Mouse (Mus musculus) heart, postnatal 10 days (tissue): ENCODE results near the gene Tubal3. TPM values are rescaled to one million over a fixed set of nuclear protein-coding genes. Genes with fewer than 3 reads are reported as not detected.

ENCODE experiments used
- DNase-seq, 2 experiments: peaks; one replicate each; pipeline ENCODE4 v3.0.0; 2021
- intact Hi-C: fragments of 180-260 bp; cut with DNase I; formaldehyde crosslinking; loops from one replicate; pipeline ENCODE4 v1.15.1; 2025
- microRNA-seq, 2 experiments: library from miRNA; unstranded; fragments of <30 nt; microRNA quantifications; one replicate each; pipeline ENCODE4 v1.2.0; 2022
- total RNA-seq, 2 experiments: library from RNA; stranded (reverse); gene quantifications; 2 replicates each; pipeline ENCODE4 v1.2.3; 2021

Tubal3 gene
- total RNA-seq, 2 experiments from 2014 or later, result not detected

DNA sequence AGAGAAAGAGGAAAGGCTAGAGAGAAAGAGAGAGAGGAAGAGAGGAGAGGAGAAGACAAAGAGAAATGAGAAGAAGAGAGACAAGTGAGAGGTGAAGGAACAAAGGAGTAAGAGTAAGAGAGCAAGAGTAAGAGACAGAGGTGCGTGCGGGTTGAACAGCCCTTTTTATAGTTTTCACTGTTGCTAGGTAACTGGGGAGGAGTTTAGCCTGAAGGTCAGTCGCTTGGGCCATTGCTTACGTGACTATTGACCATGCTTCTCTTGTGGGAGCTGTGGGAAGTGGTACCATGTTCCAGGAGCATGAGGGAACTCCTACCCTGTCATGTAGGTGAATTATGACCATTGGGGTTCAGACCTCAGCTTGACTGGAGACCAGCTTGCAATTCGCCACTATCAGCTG is 7.7 kb upstream of the Tubal3 start:
- intact Hi-C loops, result no loop called here
- no peak for DNase-seq

DNA sequence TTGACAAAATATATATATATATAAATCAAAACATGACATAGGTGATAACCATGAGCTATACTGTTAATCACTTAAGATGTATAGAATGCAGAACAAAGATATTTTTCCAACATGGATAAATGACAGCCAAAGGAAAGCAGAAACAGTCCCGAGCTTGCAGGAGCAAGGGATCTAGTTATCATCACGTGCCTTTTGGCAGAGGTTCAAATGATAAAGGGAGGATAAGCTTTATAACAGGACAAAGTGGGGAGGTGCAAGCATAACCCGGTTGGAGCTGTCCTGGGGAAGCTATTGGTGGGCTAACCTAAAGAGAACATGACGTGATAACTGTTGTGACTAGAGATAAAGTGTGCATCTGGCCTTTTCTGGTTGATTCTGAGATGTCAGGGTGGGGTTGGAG is 4.6 kb upstream of the Tubal3 start:
- intact Hi-C loops, result no loop called here
- DNase-seq, result no peak

DNA sequence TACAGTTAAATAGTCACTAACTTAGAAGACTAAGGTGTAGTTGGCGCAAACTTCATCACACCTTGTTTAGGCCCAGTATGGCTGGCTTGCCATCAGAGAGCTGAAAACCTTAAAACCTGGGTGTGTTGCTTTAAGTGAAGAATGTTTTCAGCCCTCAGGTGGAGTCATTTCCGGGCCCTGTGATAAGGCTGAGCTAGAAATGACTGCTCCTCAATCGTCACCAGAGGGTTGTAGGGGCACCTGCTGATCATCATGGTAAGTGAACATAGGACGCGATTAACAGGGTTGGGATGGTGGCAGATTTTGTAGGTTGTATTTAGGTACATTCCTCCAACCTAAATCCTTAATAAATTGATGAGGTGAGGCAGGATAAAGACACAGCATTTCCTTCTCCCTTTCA is 6.4 kb downstream of the Tubal3 start:
- no peak for DNase-seq
- intact Hi-C loops, result no loop called here

DNA sequence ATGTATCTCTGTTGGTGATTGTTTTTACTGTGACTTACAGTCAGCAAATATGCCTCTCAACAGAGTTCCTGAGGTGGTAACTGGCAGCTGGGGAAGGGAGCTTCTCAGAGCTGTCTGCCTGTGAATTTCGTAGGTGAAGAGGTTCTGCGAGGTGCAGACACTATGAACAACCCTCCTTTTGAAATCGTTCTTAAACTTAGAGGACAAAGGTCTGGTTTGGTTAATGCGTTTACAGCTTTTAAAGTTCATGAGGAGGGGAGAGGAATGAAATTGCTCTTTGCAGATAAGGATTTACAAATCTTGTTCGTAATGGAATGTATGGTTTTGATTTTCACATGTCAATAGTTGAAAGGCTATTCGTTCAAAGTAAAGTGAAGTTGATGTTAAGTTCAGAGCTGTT is 7.6 kb downstream of the Tubal3 start:
- intact Hi-C loops, result no loop called here
- no peak for DNase-seq

DNA sequence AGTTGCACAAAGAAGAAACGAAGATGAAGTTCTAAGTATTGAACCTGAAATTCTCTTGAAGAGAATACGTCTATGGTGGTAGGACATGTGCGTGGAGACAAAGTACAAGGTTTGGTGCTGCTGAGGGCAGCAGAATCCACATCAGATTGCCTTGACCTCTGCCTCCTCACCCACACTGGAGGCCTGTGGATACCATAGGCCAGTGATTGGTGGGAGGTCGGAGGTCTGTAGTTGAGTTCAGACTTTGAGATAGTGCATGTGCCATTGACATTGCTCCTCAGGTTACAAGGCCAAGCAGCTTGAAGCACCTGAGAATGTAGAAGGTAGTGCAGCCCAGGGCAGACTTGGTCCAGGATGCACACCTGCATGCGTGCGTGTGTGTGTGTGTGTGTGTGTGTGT is 8.0 kb downstream of the Tubal3 start:
- DNase-seq, result no peak
- intact Hi-C loops, result no loop called here

DNA sequence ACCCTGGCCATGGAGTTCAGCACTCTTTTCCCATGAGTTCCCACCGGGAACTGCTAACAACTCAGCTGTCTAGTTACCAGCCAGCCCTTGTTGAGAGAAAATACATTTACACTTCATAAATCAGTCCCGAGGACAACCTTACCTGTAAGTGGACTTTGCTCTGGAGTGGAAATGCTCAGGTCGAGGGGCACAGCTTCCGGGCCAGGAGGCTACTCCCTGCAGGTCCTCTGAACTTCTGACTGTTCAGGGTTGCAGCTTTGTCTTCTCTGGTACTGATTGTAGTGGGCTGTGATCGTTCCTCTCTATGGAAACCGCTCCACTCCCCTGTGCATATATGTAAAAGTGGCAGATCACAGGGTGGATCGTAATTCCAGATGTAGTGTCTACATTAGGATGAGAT is 26.6 kb downstream of the Tubal3 start:
- intact Hi-C loops, result no loop called here
- DNase-seq, result no peak

DNA sequence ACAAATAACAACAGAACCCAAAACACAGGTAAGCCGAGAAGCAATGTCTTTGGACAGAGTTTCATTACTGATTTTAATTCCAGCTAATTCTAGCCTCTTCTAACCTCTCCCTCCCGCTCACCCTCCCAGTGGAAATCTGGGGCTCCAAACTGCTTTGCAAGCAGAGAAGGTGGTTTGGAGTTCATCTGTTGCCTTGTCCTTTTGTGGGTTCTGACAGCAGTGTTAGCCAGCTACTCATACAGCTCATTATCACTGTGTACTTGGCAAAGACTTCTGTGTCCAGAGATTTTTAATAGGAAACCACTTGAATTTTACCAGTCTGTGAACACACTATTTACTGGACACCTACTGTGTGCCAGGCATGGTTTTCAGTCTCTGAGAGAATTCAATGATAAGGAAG is 27.2 kb downstream of the Tubal3 start, which contains the start of gene Ucn3:
Gene Ucn3 (minus strand): TSS at position 101 of the 400 bp plus-strand sequence.
- intact Hi-C loops, result no loop called here
- no peak for DNase-seq

DNA sequence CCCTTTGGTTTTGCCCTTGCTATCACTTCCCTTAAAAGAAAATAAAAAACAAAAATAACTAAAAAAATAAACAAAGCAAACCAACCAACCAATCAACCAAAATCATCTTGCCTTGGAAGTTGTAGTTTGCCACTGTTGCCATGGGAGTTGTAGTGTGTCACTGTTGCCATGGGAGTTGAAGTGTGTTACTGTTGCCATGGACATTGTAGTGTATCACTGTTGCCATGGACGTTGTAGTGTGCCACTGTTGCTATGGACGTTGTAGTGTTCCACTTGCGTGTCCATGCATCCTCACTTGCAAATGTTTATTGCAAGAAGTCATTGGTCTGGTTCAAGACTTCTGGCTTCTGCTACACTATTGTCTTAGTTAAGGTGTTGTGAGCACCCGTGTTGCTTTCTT is 29.2 kb downstream of the Tubal3 start:
- DNase-seq, result no peak

DNA sequence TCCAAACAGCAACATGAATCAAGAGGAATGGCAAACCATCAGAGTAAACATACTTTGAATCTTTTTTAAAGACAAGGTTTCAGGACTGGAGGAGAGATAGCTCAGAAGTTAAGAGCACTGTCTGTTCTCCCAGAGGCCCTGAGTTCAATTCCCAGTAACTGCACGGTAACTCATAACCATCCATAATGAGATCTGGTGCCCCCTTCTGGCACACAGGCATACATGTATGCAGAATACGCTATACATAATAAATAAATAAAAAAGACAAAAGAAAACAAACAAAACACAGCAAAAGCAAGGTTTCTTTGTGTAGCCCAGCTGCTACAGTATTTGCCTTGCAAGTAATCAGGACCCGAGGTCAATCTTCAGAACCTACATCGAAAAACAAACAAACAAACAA is 31.4 kb downstream of the Tubal3 start:
- DNase-seq, result no peak
- intact Hi-C loops, result no loop called here

More for the DNA sequence above, 29.2 kb downstream of the Tubal3 start:
- intact Hi-C loops, result no loop called here

DNA sequence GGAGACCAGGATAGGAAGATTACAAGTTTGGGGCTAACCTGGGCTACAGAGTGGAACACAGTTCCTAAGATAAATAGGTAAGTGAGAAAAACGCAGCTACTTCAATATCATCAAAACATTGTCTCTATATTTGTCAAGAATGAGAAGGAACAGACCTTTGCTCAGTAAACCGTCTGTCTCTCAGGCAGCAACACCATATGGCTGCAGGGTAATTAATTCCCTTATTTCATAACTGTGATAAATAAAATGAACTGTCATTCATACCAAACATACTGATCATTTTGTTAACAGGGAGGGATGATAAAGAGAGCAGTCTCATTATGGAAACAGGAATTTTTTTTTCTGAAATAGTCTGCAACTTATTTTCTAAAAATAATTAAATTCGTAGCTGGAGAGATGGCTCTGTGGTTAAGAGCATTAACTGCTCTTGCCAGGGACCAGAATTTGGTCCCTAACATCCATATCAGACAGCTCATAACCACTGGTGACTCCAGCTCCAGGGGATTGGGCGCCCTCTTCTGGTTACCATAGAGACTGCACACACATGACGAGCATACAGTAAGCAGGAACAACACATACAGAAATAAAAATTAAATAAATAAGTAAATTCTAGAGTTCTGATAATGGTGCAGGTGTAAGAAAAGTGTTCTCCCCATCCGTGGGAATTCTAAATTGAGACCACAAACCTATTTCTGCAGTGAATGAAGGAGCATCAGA is 33.3 kb downstream of the Tubal3 start:
- DNase-seq, result no peak
- intact Hi-C loops, result no loop called here

DNA sequence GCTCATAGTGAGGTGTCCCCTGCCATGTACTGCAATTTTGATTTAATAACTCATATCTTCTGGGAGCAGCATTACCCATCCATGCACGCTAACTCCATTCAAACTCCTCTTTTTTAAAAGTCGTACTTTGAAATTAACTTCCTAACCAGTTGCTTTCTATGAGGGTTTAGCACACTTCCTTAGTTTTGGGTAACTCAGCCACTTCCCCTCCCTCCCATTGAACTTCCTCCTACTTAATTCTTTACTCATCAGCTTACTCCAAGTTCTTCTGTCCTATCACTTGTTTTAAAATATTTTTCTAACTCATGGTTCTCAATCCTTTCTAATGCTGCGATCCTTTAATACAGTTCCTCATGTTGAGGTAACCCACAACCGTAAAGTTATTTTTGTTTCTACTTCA is 50.8 kb downstream of the Tubal3 start:
- intact Hi-C loops, result no loop called here
- no peak for DNase-seq

Small RNA genes within 50 kb of the gene (microRNA-seq; reads per million reads assigned to microRNA genes)
- 0 reads per million in 2 experiments for gene Gm22460

Other genes starting within 250 kb of the Tubal3 start
- gene Calml3, start 114.0 kb upstream of the Tubal3 start, total RNA-seq, result not detected
- gene Calm4, start 80.5 kb upstream of the Tubal3 start, total RNA-seq, result not detected
- gene Calm5, start 64.1 kb upstream of the Tubal3 start, total RNA-seq, result not detected
- gene Net1, start 54 bp upstream of the Tubal3 start, total RNA-seq, result 10 to 100 TPM; 37.4 to 41.6 TPM
- gene Ucn3, start 27.1 kb downstream of the Tubal3 start, total RNA-seq, result not detected
- gene Akr1c14, start 130.7 kb downstream of the Tubal3 start, total RNA-seq, result 10 to 100 TPM; 13.0 to 13.5 TPM
- gene Akr1c18, start 232.4 kb downstream of the Tubal3 start, total RNA-seq, result not detected